Mouse (Mus musculus) lung, adult 2 months (tissue): ENCODE data around the gene C330007P06Rik.

Source experiments
- CTCF ChIP-seq: fragments of 200-500 bp; IDR thresholded peaks from 2 replicates; pipeline ENCODE4 v1.5.1; 2011; ENCODE audit warnings: mild to moderate bottlenecking, low read length, control low read depth; ENCODE audit not compliant: insufficient read depth
- POLR2A ChIP-seq: fragments of 200-500 bp; IDR thresholded peaks from 2 replicates; pipeline ENCODE4 v1.6.1; 2011; ENCODE audit warnings: low read depth, mild to moderate bottlenecking, control low read depth, low read length, borderline replicate concordance; ENCODE audit errors: extremely low read depth

DNA sequence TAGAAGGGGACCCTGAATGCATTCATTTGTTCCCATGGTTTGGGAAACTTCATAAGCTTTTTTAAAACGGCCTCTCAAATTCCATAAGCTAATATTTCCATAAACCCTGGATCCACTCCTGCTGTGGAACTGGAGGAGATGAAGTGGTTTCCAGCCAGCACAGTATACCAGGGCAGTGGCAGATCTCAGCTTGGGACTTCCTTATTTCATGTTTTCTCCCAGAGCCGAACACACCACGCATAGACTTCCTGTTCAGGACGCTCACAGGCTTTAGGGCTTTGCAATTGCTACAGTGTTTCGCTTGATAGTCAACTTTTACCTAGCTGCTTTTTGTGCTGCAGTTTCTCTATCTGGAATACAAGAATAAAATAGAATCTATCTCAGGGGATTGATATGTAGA lies 70.7 kb downstream of the C330007P06Rik start:
- TF ChIP-seq POLR2A (no peak), CTCF (no peak)
